Mouse (Mus musculus): Measurements from ENCODE around the gene Irf2bp1.

Gene Irf2bp1

DNA sequence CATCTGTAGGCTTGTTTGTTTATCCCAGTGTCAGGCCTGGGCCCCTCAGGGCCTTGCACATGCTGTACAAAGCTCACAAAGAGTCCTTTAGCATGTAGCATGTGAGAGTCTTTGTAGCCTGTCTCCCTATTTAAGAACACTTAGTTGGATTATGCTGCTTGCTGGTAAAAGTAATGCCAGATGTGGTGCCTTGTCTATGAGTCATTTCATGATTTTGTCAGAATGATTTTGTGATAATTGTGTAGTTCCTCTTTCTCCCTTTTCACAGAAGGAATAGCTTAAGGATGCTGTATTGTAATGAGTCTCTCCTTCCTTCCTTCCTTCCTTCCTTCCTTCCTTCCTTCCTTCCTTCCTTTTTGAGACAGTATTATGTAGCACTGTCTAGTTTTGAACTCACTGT lies 24.2 kb downstream of the Irf2bp1 start:
- DNase-seq (ENCODE audit: low spot score in 2 of 2): no peak

DNA sequence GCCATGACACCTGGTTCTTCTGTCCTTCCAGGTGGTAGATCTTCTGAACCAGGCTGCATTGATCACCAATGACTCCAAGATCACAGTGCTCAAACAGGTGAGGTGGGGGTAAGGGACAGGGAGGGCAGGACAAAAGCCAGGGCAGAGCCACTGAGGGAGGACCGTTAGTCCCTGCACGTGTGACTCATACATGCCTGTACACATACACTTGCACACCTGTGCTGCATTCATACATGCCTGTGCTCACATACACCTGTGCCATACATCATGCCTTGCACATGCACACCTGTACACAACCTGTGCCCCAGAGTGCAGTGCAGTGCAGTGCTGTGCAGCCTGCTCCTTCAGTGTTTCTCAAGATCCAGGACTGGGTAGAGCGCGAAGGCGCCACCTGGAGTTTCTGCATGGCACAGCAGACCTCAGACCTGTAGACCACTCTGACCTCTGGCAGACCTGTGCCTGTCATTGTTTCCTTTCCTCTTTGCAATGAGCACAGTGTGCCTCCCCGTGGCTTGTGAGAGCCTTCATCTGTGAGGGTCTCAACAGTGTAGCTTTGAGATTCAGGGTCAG lies 25.3 kb downstream of the Irf2bp1 start:
- DNase-seq (ENCODE audit: low spot score in 2 of 2): no peak

DNA sequence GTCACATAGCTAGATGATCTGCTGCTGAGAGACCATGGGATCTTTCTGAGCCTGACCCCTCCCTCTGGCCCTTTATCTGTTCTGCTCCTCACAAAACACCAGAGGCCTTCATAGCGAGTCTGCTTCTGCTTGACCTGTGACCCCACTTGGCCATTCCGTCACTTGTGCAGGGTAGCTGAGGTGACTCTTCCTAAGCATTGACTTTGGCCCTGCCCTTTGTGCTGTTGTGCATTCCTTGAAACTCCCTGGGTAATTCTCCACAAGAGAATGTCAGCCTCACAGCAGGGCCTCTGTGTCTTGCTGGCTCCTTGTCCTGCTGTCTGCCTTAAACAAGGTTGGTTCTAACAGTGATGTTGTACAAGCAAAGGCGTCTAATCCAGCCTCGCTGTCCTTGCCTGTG lies 27.8 kb downstream of the Irf2bp1 start:
- DNase-seq (ENCODE audit: low spot score in 2 of 2): no peak

DNA sequence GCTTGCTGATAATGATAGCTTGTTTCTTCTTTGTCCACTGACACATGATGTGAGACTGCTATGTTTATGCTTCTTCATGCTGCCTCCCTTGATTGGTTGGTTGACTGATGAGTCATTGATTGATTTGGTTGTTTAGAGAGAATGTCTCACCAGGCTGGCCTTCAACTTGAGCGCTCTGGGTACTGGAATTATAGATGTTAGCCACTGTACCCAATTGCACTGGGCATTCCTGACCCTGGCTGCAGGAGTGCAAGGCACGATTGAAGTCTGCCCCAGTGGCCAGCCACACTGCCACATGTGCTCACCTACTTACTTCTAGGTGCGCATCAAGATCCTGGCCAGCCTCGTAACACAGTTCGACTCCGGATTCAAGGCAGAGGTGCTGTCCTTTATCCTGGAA lies 40.8 kb downstream of the Irf2bp1 start:
- no peak for DNase-seq (ENCODE audit: low spot score in 2 of 2)

DNA sequence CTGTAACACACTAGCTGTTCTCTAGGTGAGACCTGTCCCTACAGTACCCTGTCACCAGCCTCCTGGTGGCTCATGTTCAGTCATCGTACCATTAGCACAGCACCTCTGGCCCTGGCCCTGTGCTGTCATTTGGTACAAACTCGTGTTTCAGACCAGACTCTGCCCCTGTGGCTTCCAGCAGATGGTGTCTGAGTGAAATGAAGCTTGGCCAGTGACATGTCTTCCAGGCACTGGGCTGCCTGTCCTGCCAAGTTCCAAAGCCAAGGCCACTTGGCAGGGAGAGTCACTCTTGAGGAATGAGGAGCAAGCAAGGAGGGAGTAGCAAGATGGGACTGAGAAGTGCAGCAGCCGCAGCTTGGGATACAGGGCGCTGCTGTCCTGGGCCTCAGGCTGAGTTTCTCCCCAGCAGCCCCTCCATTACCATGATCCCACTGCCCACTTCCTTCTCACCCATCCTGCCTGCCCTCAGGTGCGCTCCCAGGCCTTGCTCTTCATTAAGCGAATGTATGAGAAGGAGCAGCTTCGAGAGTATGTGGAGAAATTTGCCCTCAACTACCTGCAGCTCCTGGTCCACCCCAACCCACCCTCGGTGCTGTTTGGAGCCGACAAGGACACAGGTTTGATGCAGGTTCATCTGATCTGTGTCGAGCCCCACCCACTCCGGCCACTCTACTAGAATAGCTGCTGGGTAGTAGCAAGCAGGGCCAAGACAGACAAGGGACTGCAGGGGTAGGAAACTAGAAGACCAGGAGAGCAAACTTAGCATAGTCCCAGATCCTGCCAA lies 42.6 kb downstream of the Irf2bp1 start:
- DNase-seq (ENCODE audit: low spot score in 2 of 2): no peak

DNA sequence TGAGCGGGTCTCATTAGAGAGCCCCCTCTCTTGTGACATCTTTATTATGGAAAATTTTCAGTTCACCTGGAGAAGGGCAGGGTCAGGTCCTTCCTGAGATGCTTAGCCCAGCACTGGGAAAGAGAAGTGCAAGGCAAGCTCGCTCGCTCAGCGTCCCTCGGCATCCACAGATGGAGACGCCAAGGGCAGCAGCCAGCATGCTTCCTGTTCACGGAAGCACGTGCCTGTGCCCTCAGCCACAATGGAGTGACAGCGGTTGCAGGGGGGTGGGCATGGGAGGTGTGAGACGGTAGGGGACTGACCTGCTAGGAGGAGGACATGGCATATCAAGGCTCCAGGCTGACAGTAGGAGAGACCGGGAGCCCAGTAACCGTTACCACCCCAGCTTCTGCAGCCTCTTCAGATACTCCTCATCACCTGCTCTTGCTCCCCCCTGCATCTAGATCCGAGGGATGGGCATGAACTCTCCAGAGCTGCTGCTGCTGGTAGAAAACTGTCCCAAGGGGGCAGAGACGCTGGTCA lies 44.2 kb downstream of the Irf2bp1 start:
- no peak for DNase-seq (ENCODE audit: low spot score in 2 of 2)

DNA sequence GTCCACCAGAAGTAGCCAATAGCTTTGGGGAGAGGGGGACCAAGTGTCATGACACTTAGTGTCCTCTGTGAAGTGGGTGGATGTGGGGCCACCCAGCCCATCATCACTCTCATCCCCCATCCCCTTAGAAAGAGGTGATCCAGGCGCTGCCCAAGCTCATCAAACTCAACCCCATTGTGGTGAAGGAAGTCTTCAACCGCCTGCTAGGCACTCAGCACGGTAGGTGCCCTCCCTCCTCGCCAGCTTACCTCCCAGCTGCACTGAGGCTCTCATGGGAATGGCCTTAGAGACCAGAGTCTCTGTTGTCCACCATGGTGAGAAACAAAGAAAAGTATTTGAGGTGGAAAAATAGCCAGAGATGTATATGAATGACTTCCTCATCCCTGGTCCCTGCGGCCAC lies 45.4 kb downstream of the Irf2bp1 start:
- no peak for DNase-seq (ENCODE audit: low spot score in 2 of 2)

DNA sequence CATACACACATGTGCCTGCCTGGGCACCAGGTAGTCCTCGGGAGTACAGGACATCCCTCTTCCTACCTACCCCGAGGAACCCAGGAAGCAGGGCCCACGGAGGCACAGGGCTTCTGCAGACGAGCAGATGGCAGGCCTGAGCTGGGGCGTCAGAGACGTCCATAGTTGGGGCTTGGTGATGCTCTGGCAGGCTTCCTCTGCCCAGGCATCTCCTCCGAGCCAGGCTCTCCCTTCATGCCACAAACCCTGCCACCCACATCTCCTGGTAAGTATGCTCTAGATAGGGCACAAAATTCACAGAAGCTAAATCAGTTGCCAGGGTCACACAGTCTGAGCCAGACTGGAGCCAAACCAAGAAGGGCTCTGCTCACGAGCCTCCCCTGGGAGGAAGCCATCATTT lies 46.3 kb downstream of the Irf2bp1 start:
- DNase-seq (ENCODE audit: low spot score in 2 of 2): no peak

DNA sequence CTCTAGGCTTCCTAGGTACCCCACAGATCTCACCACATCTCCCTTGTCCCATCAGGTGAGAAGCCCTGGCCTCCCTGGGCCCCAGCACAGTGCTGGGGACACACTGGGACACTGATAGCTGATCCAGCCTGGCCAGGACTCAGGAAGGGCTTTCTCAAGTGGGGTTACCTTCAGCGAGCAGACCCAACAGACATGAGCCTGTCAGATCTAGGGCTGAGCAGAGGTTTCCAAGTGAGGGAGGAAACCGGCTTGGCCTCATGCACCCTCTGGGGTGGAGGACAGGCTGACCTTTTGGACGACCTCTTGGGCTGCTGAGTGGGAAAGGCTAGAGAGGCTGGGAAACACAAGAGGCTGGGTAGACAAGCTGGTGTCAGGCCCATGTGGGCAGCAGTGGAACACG lies 47.3 kb downstream of the Irf2bp1 start:
- no peak for DNase-seq (ENCODE audit: low spot score in 2 of 2)

DNA sequence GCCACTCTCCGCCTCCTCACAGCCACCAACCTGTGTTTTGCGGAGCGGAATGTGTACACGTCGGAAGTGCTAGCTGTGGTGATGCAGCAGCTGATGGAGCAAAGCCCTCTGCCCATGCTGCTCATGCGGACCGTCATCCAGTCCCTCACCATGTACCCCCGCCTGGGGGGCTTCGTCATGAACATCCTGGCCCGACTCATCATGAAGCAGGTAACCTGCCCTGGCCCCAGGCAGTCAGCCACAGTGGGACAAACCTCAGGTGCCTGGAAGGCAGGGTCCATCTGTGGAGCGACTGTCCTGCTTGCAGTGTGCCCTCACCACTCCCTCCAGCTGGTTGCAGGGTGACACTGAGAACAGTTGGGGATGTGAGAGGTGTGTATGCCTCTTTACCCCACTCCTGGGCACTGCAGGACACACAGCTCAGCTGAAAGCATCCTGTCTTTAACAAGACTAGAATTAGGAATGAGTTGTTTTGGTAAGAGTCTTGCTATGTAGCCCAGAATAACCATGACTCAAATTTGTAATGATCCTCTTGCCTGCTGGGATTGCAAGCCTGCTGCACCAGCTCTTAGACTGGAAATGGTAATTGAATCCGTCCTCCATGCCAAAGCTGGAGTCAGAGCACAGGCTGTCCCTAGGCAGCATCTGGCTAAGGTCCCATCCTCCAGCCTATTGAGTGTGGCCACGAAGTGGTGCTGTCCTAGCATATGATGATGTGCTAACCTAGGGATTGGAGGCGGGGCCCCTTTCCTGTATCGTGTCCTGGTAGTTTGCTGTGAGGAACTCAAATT lies 48.7 kb downstream of the Irf2bp1 start:
- DNase-seq (ENCODE audit: low spot score in 2 of 2): no peak

DNA sequence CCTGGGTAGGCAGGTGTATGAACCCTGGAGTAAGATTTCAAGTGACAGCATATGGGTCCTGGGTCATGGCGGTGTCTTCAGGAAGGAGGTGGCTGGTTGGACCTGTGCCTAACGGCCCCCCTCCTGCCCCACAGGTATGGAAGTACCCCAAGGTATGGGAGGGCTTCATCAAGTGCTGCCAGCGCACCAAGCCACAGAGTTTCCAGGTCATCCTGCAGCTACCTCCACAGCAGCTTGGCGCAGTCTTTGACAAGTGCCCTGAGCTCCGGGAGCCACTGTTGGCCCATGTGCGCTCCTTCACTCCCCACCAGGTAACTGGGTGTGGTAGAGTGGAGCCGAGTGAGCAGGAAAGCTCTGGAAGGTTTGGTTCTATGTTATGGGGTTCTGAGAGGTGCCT lies 49.3 kb downstream of the Irf2bp1 start:
- no peak for DNase-seq (ENCODE audit: low spot score in 2 of 2)

DNA sequence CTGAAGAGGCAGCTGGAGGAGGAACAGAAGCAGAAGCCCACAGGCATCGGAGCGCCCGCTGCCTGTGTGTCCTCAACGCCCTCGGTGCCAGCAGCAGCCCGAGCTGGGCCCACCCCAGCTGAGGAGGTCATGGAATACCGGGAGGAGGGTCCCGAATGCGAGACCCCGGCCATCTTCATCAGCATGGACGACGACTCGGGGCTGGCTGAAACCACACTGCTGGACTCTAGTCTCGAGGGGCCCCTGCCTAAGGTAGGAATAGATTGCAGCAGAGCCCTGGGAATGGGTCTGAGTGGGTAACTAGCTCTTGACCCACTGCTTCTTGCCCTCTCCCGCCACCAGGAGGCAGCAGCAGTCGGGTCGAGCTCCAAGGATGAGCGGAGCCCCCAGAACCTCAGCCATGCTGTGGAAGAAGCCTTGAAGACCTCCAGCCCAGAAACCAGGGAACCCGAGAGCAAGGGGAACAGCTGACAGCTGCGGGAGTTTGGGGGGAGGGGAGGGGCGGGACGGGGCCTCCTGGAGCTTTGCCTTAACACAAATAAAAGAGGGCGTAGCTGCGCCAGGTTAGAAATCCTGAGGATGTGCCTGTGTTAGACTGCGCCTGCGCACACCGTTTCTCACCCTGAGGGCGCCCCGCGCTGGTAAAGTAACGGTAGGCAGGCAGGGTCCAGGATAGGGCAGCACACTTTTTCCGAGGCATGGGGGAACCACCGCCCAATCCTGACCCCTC lies 50.4 kb downstream of the Irf2bp1 start, which contains the start of gene Rsph6a:
Gene Rsph6a, plus strand, starts transcription at position 644 of the 730 bp plus-strand sequence.
- DNase-seq (ENCODE audit: low spot score in 2 of 2): no peak

DNA sequence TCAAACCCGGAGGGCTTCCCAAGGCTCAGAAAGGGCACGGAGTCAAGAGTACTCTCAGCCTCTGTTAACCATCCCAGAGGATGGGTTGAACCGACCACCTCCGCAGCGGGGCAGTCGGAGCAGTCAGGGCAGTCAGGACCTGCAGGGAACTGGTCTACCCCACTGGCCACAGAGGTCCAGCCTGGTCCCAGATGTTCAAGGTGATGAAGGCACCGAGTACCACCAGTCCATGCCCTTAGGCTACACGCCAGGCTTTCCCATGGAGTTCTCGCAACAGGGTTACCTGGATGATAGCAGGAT lies 50.9 kb downstream of the Irf2bp1 start:
- no peak for DNase-seq (ENCODE audit: low spot score in 2 of 2)

DNA sequence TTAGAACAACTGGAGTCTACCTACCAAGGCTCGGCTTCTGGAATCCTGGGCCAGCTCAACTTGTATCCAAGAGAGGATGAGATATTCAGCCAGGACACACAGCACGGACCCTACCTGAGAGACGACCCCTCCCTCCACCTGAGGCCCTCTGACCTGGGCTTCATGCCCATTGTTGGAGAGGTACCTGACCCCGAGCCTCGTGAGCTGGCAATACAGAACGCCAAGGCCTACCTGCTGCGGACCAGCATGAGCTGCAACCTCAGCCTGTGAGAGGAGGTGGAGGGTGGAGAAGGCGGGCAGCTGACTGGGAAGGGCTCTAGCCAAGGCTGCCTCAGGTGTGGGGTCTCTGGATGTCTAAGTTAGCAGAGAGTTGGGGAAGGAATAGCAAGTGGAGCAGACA lies 51.3 kb downstream of the Irf2bp1 start:
- no peak for DNase-seq (ENCODE audit: low spot score in 2 of 2)

Data from frontal cortex, postnatal 25 days (tissue).